Mouse (Mus musculus) erythroid progenitor cell, adult 5-6 weeks (primary cell): Measurements from ENCODE around the gene Cd164l2. TPM values are rescaled to one million over a fixed set of nuclear protein-coding genes. Genes with fewer than 3 reads are reported as not detected.
A peak's percentile ranks its signal among the peaks of the same experiment; 100 is the strongest.

Source experiments
- ATAC-seq: replicated peaks from 2 replicates; pipeline ENCODE4 v1.8.0; 2016; ENCODE audit warnings: moderate number of reproducible peaks, mild to moderate bottlenecking, moderate TSS enrichment, inconsistent platforms; ENCODE audit not compliant: poor library complexity, low FRiP score, severe bottlenecking
- total RNA-seq, 2 experiments: library from RNA; stranded (forward) in 1 of 2; stranded (reverse) in 1 of 2; fragments of 150-400 nt in 1 of 2; fragments of 186-747, 209-891 nt in 1 of 2; gene quantifications; 2 replicates each; pipeline versions ENCODE4 v1.2.3 to v1.2.4; 2015 to 2017; ENCODE audit warnings: low replicate concordance in 2 of 2

Gene Cd164l2
- total RNA-seq (2015; ENCODE audit: low replicate concordance): not detected in 2 replicates
- total RNA-seq (2017; ENCODE audit: low replicate concordance): not detected in 2 replicates

DNA sequence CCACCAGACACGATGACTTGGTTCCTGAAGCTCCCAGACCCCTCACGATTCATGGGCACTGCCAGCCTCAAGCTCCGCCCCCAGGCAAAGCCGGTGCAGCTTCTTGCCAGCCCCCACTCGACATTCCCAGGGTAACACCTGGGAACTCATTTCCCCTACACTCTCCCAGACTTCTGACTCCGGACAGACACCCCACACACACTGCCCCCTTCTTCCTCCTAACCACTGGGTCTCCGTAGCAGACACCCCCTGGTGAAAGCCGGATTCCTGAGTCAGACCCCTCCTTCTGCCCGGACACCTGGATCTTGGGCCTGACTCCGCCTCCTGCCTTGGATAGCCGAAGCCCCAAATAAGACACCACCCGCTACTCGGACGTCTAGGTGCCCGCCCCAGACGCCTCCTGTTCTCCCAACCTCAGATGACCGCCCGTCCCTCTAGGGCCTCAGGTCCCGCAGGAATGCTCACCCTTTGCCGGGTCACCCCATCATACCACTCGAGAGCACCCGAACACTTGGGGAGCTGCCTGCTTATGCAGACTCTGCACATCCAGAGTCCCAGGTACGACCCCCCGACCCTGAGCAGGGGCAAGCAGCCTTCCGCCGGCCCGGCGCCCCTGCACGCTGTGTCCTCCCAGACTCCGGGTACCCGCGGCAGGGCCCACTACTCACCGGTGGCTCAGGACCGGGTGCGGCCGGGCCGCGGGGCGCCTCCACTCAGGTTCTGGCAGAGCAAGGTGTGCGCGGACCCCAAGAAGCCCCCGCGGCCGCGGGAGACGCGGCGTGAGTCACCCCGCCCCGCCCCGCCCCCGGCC is at the start of gene Cd164l2, which contains the start of gene Gpr3:
Gene Cd164l2 (plus strand): TSS at position 381 of the 811 bp plus-strand sequence.
Gene Gpr3 (minus strand): TSS at position 786 of the 811 bp plus-strand sequence.
- ATAC-seq: no peak

DNA sequence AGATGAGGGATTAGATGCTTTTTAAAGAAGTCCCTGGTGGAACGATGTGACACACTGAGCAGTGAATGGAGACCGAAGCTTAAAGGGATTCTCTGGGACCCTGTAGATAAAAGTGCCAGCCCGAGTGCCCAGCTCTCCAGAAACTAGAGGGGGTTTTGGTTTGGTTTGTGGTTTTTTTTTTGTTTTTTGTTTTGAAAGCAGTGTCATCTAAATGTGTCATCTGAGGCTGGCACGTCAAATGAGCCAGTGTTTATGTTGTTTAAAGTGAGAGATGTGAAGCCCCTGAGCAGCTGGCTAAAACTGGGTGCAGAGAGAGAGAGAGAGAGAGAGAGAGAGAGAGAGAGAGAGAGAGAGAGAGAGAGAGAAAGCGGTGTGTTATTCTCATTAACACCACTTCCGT is 49.7 kb upstream of the Cd164l2 start:
- no peak for ATAC-seq

DNA sequence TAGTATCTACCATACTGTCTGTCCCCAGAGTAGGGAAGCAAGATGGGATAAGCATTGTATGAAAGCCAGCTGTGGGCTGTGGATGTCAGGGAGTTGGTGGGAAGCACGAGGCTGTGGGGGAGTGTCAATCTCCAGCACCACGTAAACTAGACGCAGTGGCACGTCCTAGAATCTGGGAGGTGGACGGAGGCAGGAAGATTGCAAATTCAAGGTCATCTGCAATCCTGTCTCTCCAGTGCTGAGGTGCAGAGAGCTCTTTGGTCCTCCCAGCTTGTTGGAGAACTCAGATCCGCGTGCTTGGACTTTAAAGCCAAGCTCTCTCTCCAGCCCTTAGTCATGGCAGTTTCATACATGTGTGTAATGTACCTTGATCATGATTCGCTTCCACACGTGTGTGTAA is 45.2 kb upstream of the Cd164l2 start:
- ATAC-seq: no peak

DNA sequence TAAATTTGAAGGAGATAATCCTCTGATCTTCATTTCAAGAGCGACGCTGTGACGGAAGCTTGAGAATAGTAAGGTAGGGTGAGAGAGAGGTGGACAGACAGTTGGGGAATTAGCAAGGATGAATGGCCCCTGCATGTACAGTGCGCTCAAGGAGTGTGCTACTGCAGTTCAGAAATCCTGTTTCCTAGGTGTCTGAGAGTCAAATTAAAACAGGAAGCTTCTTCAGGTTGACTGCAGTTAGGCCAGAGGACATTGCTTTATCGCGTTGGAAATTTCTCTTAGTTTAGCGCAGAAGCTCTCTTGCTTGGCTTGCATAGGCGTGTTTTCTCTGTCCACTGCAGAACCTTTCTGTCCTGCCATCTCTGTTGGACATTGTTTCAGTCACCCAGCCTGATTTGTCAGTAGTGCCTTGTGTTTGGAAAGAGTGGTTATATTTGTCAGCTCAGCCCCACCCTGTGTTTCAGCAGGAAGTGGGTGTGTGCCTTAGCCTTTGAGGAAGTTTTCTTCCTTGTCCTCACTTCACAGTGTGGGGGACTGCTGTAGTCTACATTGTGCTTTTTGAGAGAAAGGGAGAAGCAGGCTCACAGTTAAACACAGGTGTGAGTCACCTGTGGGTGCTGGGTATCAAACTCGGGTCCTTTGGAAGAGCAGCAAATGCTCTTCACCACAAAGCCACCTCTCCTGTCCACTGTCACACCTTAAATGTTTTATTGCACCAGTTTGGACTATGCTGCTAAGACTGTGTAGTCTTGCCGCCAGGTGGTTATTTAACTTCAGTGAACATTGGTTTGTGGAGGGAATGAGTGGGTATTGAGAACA is 42.5 kb upstream of the Cd164l2 start:
- ATAC-seq: 0 out of 2 replicates have a peak, but pooled peaks have one; percentile 49

DNA sequence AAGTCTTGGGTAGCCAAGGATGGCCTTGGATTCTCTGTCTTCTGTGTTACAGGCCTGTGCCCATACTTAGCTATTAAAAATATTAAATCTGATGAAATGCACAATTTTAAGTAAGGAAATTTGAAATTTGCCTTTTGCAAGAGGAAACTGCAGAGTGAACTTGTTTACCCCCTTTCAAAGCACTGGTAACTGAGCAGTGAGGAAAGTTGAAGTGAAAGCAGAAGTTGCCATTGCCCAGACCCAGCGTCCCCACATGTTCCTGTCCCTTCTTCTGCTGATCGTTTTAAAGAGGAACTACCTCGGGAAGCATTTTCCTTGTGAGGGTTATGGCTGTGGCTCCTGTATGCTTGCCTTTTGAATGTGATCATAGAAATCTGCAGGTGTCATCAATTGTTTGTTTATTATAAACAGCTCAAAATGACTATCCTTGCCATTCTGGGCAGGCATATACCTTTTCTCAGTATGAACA is 41.8 kb upstream of the Cd164l2 start:
- ATAC-seq: no peak

DNA sequence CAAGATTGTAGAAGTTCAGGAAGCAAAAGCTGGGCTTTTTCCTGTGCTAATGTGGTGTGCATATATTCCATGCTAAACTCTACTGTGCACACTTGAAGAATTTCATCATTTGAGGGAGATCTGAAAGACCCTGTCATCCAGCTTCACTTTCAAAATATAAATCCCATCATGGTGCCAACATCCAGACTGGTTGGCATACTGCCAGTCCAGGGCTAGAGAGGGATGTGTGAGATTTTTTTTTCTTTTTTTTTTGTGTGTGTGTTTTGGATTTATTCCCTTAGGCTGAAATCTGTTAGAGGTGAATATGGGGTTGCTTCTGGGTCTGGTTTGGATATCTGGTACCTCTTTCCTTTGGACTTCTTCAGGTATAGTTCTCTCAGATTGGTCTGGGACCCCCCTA is 41.3 kb upstream of the Cd164l2 start:
- ATAC-seq: no peak

DNA sequence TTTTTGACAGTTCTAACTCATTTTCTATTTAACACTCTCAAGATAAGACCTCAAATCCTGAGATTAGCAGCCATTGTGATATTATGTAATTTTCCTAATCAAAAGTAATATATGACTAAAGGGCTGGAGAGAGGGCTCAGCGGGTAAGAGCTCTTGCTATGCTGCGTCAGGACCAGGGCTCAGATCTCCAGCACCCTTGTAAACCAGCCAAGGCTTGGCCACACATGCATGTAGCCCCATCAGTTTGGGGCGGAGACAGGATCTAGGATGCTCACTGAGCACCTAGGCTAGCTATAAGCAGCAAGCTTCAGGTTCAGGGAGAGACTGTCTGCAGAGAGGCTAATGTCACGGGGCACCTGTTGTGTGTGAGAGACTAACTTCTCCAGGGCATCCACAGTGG is 39.5 kb upstream of the Cd164l2 start:
- ATAC-seq: no peak

DNA sequence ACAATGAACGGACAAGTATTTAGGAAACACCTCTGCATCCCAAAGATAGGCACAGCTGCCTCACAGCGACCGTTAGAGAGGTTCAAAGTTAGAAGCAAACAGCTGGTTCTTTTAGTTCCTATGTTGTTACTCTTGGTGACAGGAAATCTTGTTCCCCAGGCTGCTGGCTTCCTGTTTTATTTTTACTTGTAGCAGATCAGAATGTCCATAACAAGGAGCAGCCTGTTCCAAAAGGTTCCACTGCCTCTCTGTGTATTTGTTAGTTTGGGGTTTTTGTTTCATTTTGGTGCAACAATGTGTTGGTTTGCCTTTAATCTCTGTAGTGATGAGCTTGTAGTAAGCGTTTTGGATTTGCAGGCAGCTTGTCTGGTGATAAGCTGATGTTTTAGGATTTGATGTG is 37.6 kb upstream of the Cd164l2 start:
- no peak for ATAC-seq

DNA sequence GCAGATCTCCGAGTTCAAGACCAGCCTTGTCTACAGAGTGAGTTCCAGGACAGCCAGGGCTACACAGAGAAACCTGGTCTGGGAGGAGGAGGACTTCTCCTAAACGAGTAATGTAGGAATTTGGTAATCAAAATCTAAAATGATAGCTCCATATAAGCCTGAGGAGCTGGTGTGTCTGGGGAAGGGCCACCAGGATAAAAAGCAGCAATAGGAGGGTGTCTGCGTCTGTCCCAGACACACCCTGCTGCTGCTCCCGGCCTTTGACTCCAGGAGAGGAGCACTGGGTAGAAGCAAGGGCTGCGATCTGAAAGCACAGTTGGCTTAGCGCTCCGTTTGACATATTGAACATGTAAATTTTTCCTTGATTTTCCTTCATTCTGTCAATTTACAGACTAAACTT is 36.7 kb upstream of the Cd164l2 start:
- ATAC-seq: no peak

DNA sequence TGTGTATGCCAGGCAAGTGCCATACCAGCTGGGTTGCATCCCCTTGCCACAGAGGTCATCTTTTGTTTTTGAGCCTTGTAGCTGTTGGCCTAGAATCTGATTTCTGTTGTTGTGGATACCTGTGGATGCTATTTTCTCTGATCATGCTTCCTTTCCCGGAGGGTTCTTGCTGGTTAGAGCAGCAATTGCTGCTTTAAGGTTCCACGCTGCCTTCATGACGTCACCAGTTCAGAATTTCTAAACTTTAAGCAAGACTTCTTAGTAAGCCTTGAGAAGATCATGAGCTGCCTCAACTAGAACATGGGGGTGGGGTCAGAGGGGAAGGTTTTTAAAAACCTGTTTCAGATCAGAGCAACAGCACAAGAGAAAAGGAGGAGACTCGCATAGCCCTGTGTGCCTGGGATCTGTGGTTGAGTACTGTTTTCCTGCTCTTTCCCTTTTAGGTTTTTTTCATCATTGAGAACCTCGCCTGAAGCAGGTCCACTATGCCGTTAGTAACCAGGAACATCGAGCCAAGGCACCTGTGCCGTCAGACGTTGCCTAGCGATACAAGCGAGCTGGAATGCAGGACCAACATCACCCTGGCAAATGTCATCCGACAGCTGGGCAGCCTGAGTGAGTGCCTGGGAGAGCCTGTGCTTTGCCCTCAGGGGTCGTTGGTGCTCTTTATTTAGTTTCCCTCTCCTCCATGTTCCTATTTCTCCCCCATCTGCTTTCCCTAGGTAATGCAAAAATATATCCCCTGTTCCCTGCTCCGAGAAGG is 35.8 kb upstream of the Cd164l2 start:
- no peak for ATAC-seq

DNA sequence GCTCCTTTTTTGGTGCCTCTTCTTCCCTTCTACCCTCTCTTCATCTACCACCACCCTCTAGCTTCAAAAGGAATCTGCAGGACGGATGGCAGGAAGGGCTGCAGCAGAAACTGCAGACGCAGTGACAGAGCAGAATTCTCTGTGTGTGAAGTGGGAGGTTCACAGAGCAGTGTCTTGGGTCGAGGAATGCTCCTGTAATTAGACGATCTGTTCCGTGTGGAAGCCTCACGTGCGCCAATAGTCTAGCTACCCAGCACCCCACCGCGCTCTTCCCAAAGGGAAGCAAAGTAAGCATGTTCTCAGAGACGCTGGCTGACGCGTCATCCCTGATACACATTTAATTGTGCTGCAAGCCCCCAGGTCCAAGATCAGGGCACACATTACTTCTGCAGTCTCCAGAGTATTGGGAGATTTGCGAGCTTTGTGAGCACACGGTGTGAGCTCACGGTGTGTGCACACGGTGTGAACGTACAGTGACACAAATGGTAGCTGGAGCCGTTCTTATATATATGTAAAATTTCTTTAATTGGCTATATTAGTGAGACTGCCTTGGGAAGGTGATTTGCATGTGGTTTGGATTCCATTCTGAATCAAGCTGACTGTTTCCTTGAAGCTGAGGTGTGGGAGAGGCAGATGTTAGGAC is 35.0 kb upstream of the Cd164l2 start:
- ATAC-seq: no peak

DNA sequence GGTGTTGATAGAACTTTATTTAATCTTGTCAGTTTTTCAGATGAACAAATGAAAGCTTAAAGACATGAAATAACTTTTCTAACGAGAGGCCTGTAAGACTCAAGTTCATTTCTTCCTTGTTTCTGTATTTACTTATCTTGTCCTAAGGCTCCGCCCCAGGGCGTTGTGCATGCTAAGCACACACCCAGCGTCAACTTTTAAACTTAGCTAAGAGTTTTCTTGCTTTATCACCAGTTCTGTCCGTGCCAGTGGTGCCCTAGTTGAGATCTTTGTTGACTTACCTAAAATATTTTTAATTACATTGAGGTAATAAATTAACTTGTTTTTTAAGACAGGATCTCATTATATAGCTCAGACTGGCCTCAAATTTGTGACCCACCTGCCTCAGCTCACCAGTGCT is 33.6 kb upstream of the Cd164l2 start:
- peak; percentile 95 for ATAC-seq

DNA sequence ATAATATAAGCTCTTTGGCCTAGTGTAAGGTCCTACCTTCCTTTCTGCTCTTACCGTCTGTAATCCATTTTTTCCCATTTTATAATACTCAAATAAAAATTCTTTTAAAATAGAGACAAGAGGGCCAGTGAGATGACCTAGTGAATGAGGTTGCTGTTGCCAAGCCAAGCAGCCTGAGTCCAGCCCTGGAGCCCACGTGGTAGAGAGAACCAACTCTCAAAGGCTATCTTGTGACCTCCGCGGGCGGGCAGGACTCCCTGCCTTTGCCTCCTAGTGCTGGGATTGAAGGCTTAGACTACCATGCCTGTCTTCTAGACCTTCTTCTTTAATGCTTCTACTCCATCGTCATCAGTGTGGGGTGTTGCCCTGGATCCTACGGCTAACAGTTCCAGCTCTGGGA is 32.7 kb upstream of the Cd164l2 start:
- ATAC-seq: no peak

DNA sequence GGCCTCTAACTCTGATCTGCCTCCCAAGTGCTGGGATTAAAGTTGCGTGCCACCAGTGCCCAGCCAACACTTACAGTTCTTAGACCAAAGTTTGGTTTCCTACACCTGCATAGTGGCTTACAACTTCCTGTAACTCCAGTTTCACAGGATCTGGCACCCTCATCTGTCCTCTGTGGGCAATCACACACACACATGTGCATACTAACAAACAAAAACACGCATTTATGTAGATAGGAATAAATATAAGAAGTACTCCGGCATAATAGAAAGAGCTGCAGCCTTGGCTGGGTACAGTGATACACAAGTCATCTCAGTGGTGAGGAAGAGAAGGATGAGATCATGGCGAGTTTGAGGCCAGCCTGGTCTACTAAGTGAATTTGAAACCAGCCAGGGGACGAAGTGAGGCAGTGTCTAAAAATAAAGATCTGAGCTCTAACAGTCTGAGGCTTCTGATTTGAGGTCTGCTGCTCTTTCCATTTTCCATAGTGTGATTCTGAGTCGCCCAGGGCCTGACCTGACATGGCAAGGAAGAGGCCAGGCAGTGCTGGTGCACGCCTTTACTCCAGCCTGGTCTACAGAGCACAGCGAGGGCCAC is 29.4 kb upstream of the Cd164l2 start:
- ATAC-seq: no peak

DNA sequence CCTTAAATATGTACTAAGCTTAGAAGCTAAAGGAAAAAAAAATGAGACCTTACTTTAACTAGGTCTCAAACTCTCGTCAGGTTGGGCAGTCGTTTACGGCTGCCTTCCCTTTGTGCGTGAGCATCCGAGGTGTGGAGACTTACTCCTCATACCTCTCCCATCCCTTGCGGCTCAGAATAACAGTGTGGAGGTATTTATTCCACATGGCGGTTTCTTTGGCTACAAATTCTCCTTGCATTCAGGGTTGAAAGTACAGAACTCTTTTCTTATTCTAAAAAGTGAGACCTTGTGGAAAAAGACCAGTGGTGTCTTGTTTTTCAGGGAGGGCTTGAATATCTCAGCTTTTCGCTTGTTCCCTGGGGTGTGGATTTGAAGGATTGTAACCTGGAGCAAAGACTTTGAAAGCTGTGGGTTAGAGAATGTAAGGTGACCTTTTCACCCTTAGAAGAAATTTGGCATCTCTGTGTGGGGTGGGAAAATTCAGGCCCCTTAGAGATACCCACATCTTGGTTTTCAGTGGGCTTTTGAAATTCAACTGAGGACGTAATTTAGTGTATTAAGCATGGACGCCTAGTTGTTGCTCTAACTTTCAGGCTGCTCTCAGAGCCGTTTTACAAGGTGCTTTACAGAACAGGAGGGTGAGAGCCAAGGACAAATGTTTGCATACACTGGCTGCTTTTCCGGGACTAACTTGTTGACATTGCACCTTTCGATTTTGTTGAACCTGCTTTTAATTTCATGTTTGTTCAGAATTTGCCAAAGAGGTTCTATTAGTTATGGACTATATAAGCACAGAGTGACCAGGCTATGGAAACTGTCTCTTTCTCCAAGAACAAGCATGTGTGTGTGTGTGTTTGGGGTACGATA is 27.7 kb upstream of the Cd164l2 start:
- ATAC-seq: no peak

DNA sequence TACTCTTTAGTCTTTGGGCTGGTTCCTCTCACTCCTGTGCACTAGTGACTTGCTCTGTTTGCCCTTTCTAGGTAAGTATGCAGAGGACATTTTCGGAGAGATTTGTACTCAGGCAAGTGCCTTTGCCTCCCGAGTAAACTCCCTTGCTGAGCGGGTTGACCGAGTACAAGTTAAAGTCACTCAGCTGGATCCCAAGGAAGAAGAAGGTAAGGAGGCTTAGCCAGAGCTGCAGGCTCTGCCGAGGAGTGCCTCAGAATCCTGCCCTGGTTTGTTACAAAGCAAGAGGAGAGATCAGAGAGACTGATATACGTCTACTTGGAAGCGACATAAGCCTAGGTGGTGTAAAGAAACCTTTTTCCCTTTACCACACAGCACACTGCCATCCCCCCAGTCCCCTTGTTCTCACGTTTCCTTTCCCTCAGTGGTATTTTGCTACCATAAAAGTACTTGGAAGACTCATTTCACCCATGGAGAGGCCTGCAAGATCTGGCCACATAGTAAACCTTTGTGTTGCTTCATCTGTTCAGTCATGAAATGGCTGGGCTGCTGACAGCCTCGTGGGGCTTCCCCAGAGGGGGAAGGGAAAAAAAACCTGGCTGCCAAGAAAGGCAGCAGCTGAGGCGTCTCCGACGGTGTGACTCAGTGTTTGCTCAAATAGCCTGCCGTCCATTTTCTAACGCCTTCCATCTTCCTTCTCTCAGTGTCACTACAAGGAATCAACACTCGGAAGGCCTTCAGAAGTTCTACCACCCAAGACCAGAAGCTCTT is 26.8 kb upstream of the Cd164l2 start:
- ATAC-seq: no peak

DNA sequence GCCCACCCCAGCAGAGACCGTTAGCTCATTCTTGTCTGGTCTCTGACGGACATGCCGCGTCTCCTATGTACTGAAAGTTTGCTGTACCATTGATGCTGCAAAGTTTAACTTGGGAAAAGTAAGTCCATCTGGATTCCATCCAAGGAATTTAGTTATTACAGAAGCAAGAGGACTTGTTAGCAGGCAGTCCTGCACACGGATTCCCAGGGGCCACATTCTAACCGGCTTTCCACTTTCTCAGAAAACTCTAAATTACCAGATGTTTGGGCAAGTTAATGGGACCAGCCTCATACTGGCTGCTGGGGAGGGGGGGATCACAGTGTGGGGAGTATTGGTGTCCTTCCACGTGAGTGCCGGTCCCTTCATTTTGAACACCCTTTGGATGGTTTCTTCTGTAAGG is 26.0 kb upstream of the Cd164l2 start:
- no peak for ATAC-seq

DNA sequence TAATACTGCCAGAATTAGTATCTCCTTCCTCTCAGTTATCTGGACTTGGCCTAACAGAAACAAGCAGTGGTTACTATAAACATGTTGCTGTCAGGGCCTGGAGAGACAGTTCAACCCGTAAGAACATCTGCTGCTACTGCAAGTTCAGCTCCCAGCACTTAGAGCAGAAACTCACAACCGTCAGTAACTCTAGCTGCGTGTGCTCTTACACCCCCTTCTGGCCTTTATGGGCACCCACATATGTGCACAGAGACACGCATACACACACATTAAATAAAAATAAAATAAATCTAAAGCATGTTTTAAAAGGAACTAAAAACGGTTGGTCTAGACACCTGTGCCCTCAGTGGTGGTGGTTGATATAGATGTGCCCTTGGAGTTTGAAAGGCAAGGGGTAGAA is 25.1 kb upstream of the Cd164l2 start:
- no peak for ATAC-seq
